In the genomic region with DNA sequence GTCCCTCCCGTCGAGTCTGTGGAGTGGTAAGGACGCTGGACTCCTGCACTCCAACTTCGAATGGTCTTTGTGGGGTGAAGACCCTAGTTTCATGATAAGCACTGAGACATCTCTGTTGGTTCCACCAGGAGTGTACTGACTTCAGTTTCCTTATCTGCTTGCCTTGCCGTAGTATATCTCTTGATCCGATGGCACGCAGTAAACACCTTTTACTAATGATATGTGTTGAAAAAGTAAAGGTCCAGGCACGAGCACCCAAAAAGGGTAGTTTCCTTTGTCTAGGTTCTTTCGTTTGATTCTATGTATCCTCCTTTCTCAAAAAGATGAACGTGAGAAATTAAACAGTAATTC, we compare ENCODE assay signal across 8 mouse cellular contexts. TPM values are rescaled to one million over a fixed set of nuclear protein-coding genes. Genes with fewer than 3 reads are reported as not detected.
DNase-seq lines count a peak whose midpoint lies in the region; ATAC-seq lines count a peak whose summit lies in the region.

No protein-coding gene starts in this region.

- H3K27me3 ChIP-seq in kidney, embryonic 15.5 days = peaks cover 45% of the 10 kb centered on the region
- peaks cover 62% of the 10 kb centered on the region for H3K27me3 ChIP-seq in embryonic facial prominence, embryonic 10.5 days (replicated peaks; ENCODE audit: low read depth, poor library complexity, severe bottlenecking)

- WGBS in kidney, embryonic 15.5 days = 16% methylated on average over 10 of the region's 10 CpGs
- WGBS in embryonic facial prominence, embryonic 10.5 days = 19% methylated on average over 10 of the region's 10 CpGs

- no peak for ATAC-seq in kidney, embryonic 15.5 days (replicated peaks; ENCODE audit: low FRiP score)
- ATAC-seq in inflammation-experienced regulatory T-cells, adult 6 months = peak; percentile 10
- 0 out of 2 replicates have a peak, but pooled peaks have one; percentile 27 for ATAC-seq in monocyte, adult 5-6 weeks (replicated peaks; ENCODE audit: insufficient number of reproducible peaks, low FRiP score, low TSS enrichment, poor library complexity, severe bottlenecking)

- peaks cover 19% of the 10 kb centered on the region for H3K4me1 ChIP-seq in kidney, embryonic 15.5 days
- peaks cover 15% of the 10 kb centered on the region for H3K4me1 ChIP-seq in embryonic facial prominence, embryonic 10.5 days

- no peak for DNase-seq in kidney, postnatal 4 days
- DNase-seq in embryonic facial prominence, embryonic 10.5 days (ENCODE audit: low spot score) = no peak
- DNase-seq in cerebellum, adult 8-10 months = no peak
- DNase-seq in layer of hippocampus, adult 9-11 months = no peak
- no peak for DNase-seq in embryo, embryonic 10.5 days (ENCODE audit: low spot score)

- H3K4me3 ChIP-seq in kidney, embryonic 15.5 days (replicated peaks) = peak overlapping the region; percentile 67
- peak overlapping the region; percentile 71 for H3K4me3 ChIP-seq in embryonic facial prominence, embryonic 10.5 days

- H3K27ac ChIP-seq in kidney, embryonic 15.5 days = no peak overlapping the region
- H3K27ac ChIP-seq in embryonic facial prominence, embryonic 10.5 days (replicated peaks) = peak overlapping the region; percentile 80

- no peaks in the 10 kb centered on the region for H3K9me3 ChIP-seq in kidney, embryonic 15.5 days (replicated peaks)
- H3K9me3 ChIP-seq in embryonic facial prominence, embryonic 10.5 days = no peaks in the 10 kb centered on the region

- peak overlapping the region; percentile 43; the same call in 1 of the 2 replicates for H3K9ac ChIP-seq in kidney, embryonic 15.5 days

- H3K36me3 ChIP-seq in kidney, embryonic 15.5 days = no peaks in the 10 kb centered on the region
- no peaks in the 10 kb centered on the region for H3K36me3 ChIP-seq in embryonic facial prominence, embryonic 10.5 days (replicated peaks)

- H3K4me2 ChIP-seq in kidney, embryonic 15.5 days = peak overlapping the region; percentile 87

RNA-seq across cellular contexts. Expression of gene Ppm1e, which starts 0.4 kb away (rescaled TPM):
- 2.9 and 3.0 TPM in 2 replicates for polyA plus RNA-seq in kidney, embryonic 15.5 days (2015; fragmentation: Nextera tagmentation; extraction: Ambion mirVana)
- polyA plus RNA-seq in embryonic facial prominence, embryonic 10.5 days (2016; fragmentation: Nextera tagmentation; extraction: Ambion mirVana) = 2.9 and 3.2 TPM in 2 replicates
- 1 to 10 TPM in 1 of 3 experiments, under 1 TPM in 2; 0.55 to 1.2 (median 0.78) TPM for polyA plus RNA-seq in inflammation-experienced regulatory T-cells, adult 6 months (2017; shearing (Covaris generic))
- total RNA-seq in monocyte, adult 5-6 weeks (2017) = 1.1 to 8.2 TPM (median 1.6 TPM) in 3 replicates

RNA-seq across cellular contexts. Expression of gene Rad51c, which starts 45.5 kb away (rescaled TPM):
- 8.3 and 9.1 TPM in 2 replicates for polyA plus RNA-seq in kidney, embryonic 15.5 days (2015; fragmentation: Nextera tagmentation; extraction: Ambion mirVana)
- 11.5 and 11.9 TPM in 2 replicates for polyA plus RNA-seq in embryonic facial prominence, embryonic 10.5 days (2016; fragmentation: Nextera tagmentation; extraction: Ambion mirVana)
- polyA plus RNA-seq in inflammation-experienced regulatory T-cells, adult 6 months (2017; shearing (Covaris generic)) = 1 to 10 TPM; 1.6 to 5.3 (median 2.1) TPM
- total RNA-seq in monocyte, adult 5-6 weeks (2017) = 2.6 to 6.8 TPM (median 6.5 TPM) in 3 replicates

RNA-seq across cellular contexts. Expression of gene Tex14, which starts 45.6 kb away (rescaled TPM):
- polyA plus RNA-seq in kidney, embryonic 15.5 days (2015; fragmentation: Nextera tagmentation; extraction: Ambion mirVana) = 0.60 and 0.65 TPM in 2 replicates
- polyA plus RNA-seq in embryonic facial prominence, embryonic 10.5 days (2016; fragmentation: Nextera tagmentation; extraction: Ambion mirVana) = 0.50 TPM in 1 of 2 replicates, not detected in the other
- under 1 TPM in 2 of 3 experiments, not detected in 1; 0.34 to 0.60 TPM for polyA plus RNA-seq in inflammation-experienced regulatory T-cells, adult 6 months (2017; shearing (Covaris generic))
- total RNA-seq in monocyte, adult 5-6 weeks (2017) = 3.7 to 4.4 TPM in 2 of 3 replicates, not detected in the other
